Mouse (Mus musculus) thymus, postnatal 14 days (tissue): Measurements from ENCODE around the gene Gstm1.
"Not testable (repeated sequence)": the region's sequence is repeated elsewhere in the genome, so short reads cannot be mapped to it uniquely, and the experiment has no call there.

Source experiments
- DNase-seq: peaks from one replicate; pipeline ENCODE4 v3.0.0; 2021

Gstm1 gene

GRCm38 (mm10) chr3:108017473-108018189 lies at the start of gene Gstm1:
TSS of gene Gstm1 (minus strand) at chr3:108017973.
- peak; percentile 86 for DNase-seq

GRCm38 (mm10) chr3:108067370-108067934 lies 49.7 kb upstream of the Gstm1 start:
- DNase-seq, result no peak

- DNase-seq, result no peak
These were observed 47.8 kb upstream of the Gstm1 start for GRCm38 (mm10) chr3:108065551-108065950.

GRCm38 (mm10) chr3:108064672-108065071 lies 46.9 kb upstream of the Gstm1 start:
- no peak for DNase-seq

- no peak for DNase-seq
These were observed 44.9 kb upstream of the Gstm1 start for GRCm38 (mm10) chr3:108062648-108063047.

GRCm38 (mm10) chr3:108061420-108061819 lies 43.6 kb upstream of the Gstm1 start:
- peak; percentile 64 for DNase-seq

- DNase-seq, result no peak
These were observed 32.7 kb upstream of the Gstm1 start for GRCm38 (mm10) chr3:108050493-108050892.

GRCm38 (mm10) chr3:108048306-108048705 lies 30.5 kb upstream of the Gstm1 start:
- DNase-seq, result no peak

- DNase-seq, result no peak
These were observed 29.3 kb upstream of the Gstm1 start for GRCm38 (mm10) chr3:108046944-108047655.

- peak; percentile 87 for DNase-seq
These were observed 26.8 kb upstream of the Gstm1 start, which contains the start of gene Gstm4 for GRCm38 (mm10) chr3:108044394-108045140. TSS of gene Gstm4 (minus strand) at chr3:108044894.

GRCm38 (mm10) chr3:108033156-108033555 lies 15.4 kb upstream of the Gstm1 start:
- no peak for DNase-seq

- no peak for DNase-seq
These were observed 14.3 kb upstream of the Gstm1 start for GRCm38 (mm10) chr3:108032113-108032512.

- no peak for DNase-seq
These were observed 11.0 kb upstream of the Gstm1 start for GRCm38 (mm10) chr3:108028641-108029365.

GRCm38 (mm10) chr3:108026597-108026996 lies 8.8 kb upstream of the Gstm1 start:
- no peak for DNase-seq

- no peak for DNase-seq
These were observed 8.3 kb upstream of the Gstm1 start for GRCm38 (mm10) chr3:108026049-108026448.

- DNase-seq, result no peak
These were observed 7.5 kb upstream of the Gstm1 start for GRCm38 (mm10) chr3:108025318-108025717.

- DNase-seq, result no peak
These were observed 4.9 kb upstream of the Gstm1 start for GRCm38 (mm10) chr3:108022650-108023049.

- DNase-seq, result not testable (repeated sequence)
These were observed 2.7 kb upstream of the Gstm1 start for GRCm38 (mm10) chr3:108020351-108021022.

- DNase-seq, result not testable (repeated sequence)
These were observed 1.5 kb upstream of the Gstm1 start for GRCm38 (mm10) chr3:108019226-108019625.

- peak; percentile 26 for DNase-seq
These were observed 532 bp upstream of the Gstm1 start for GRCm38 (mm10) chr3:108018190-108018820.

GRCm38 (mm10) chr3:108016468-108016867 lies 1.3 kb downstream of the Gstm1 start:
- DNase-seq, result not testable (repeated sequence)
